Mouse (Mus musculus): ENCODE results near the gene Csrp3. TPM values are rescaled to one million over a fixed set of nuclear protein-coding genes. Genes with fewer than 3 reads are reported as not detected.
A peak's percentile ranks its signal among the peaks of the same experiment; 100 is the strongest.

Gene Csrp3
- total and polyA plus RNA-seq, 2 experiments from 2014 or later = 0.23 TPM; not detected in 1

DNA sequence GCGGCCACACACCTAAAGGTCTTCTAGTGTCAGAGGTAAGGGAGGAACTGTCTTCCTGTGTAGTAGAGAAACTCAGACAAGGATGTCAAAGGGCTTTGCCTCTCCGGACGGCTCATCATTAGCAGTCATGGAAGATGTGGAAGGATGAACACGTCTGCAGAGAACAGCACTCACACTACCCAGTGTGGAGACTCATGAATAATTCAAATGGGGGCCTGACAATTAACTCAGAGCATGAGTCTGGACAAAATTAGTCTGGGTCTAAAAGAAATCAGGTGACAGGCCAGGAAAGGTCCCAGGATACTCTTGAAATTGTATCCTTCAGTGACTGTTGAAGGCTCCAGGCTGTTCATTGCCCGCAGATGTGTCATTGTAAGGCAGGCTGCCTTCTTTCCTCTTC, 43.2 kb upstream of the Csrp3 start:
- H3K9ac ChIP-seq (replicated peaks; ENCODE audit: low read length, poor library complexity, severe bottlenecking) = no peak overlapping the region
- WGBS = 39% methylated on average over 5 of the region's 5 CpGs
- no peak overlapping the region for H3K4me2 ChIP-seq (ENCODE audit: low read depth, low read length, poor library complexity, severe bottlenecking)
- no peaks in the 10 kb centered on the region for H3K9me3 ChIP-seq (ENCODE audit: low read length)
- no peak for TF ChIP-seq CTCF (IDR thresholded peaks at IDR 0.05)
- no peak for ATAC-seq (ENCODE audit: low FRiP score)
- H3K4me1 ChIP-seq (ENCODE audit: insufficient read depth, low read length) = no peaks in the 10 kb centered on the region
- H3K36me3 ChIP-seq (ENCODE audit: insufficient read depth, low read length) = no peaks in the 10 kb centered on the region
- H3K4me3 ChIP-seq (ENCODE audit: low read depth, low read length) = no peak overlapping the region
- H3K27me3 ChIP-seq (ENCODE audit: insufficient read depth, low read length) = 0 out of 2 replicates have a peak, but pooled peaks cover 6% of the 10 kb centered on the region
- DNase-seq (ENCODE audit: low spot score) = no peak
- no peak overlapping the region for H3K27ac ChIP-seq (ENCODE audit: low read depth, low read length)

DNA sequence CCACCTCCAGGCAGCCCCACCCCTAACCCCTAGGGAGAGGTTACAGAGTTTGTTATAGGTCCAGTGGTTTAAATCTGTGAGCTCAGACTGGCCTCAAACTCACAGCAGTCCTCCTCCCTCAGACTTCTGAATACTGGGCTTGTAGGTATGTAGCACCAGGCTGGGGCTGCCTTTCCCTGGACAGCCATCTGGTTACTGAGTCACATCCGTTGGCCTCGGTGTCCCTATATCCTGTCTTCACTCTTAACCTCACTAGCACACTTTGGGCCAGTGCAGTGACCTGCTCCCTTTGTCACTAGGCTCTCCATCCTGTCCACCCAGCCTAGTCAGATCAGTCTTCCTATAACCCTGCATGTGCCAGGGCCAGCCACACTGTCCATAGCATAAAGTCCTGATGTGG, 40.9 kb upstream of the Csrp3 start:
- Histone ChIP-seq H3K9ac (replicated peaks; ENCODE audit: low read length, poor library complexity, severe bottlenecking) (no peak overlapping the region), H3K27ac (ENCODE audit: low read depth, low read length) (no peak overlapping the region), H3K4me1 (ENCODE audit: insufficient read depth, low read length) (no peaks in the 10 kb centered on the region), H3K4me3 (ENCODE audit: low read depth, low read length) (no peak overlapping the region), H3K4me2 (ENCODE audit: low read depth, low read length, poor library complexity, severe bottlenecking) (no peak overlapping the region), H3K27me3 (ENCODE audit: insufficient read depth, low read length) (peaks cover 19% of the 10 kb centered on the region; the same call in 1 of the 2 replicates), H3K36me3 (ENCODE audit: insufficient read depth, low read length) (no peaks in the 10 kb centered on the region), H3K9me3 (ENCODE audit: low read length) (no peaks in the 10 kb centered on the region)
- DNase-seq (ENCODE audit: low spot score) (no peak), ATAC-seq (ENCODE audit: low FRiP score) (no peak)
- WGBS = 77% methylated on average over 2 of the region's 2 CpGs
- no peak for TF ChIP-seq CTCF (IDR thresholded peaks at IDR 0.05)

DNA sequence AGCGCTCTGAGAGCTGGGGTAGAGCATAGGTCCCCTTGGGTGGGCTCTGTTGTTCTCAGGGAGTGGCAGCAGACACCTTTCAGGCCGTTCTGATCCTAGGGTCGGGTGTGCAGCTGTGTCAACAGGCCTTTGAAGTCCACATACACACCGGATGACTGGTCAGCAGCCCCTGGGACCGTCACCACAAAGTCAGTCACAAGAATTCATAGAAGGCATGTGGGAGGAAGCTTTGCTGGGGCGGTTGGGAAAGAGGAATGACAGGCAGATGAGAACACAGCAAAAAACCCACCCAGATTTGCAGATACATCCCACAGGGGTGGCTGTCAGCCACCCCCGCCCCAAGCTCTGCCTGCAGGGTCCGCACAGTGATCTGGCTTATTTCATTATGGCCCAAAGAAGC, 40.1 kb upstream of the Csrp3 start:
- H3K9ac ChIP-seq (replicated peaks; ENCODE audit: low read length, poor library complexity, severe bottlenecking) = no peak overlapping the region
- no peak overlapping the region for H3K4me2 ChIP-seq (ENCODE audit: low read depth, low read length, poor library complexity, severe bottlenecking)
- H3K27ac ChIP-seq (ENCODE audit: low read depth, low read length) = no peak overlapping the region
- TF ChIP-seq CTCF (IDR thresholded peaks at IDR 0.05) = no peak
- WGBS = 46% methylated on average over 8 of the region's 8 CpGs
- peaks cover 19% of the 10 kb centered on the region; the same call in 1 of the 2 replicates for H3K27me3 ChIP-seq (ENCODE audit: insufficient read depth, low read length)
- H3K9me3 ChIP-seq (ENCODE audit: low read length) = no peaks in the 10 kb centered on the region
- no peak for ATAC-seq (ENCODE audit: low FRiP score)
- no peak for DNase-seq (ENCODE audit: low spot score)
- H3K4me3 ChIP-seq (ENCODE audit: low read depth, low read length) = no peak overlapping the region
- no peaks in the 10 kb centered on the region for H3K36me3 ChIP-seq (ENCODE audit: insufficient read depth, low read length)
- H3K4me1 ChIP-seq (ENCODE audit: insufficient read depth, low read length) = no peaks in the 10 kb centered on the region

DNA sequence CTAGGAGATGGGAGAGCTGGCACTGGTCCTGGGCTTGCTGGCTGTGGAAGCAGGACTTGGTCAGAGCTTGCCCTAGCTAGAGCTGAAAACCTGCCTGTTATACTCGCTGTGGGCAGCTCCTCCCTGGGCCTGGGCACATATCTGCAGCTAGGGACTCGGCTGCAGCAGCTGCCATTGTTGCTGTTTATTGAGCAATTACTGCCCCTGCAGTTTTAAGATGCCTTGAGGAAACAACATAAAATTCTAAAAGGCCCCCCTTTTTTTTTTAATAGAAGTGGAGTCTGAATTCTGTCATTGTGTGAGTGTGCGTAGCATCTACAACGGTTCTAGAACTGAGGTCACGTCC, 36.4 kb upstream of the Csrp3 start:
- no peak for ATAC-seq (ENCODE audit: low FRiP score)
- WGBS = 80% methylated on average over 5 of the region's 5 CpGs
- H3K9ac ChIP-seq (replicated peaks; ENCODE audit: low read length, poor library complexity, severe bottlenecking) = no peak overlapping the region
- 0 out of 2 replicates have a peak, but pooled peaks cover 2% of the 10 kb centered on the region for H3K4me1 ChIP-seq (ENCODE audit: insufficient read depth, low read length)
- H3K9me3 ChIP-seq (ENCODE audit: low read length) = no peaks in the 10 kb centered on the region
- no peak for DNase-seq (ENCODE audit: low spot score)
- no peak overlapping the region for H3K4me2 ChIP-seq (ENCODE audit: low read depth, low read length, poor library complexity, severe bottlenecking)
- H3K4me3 ChIP-seq (ENCODE audit: low read depth, low read length) = no peak overlapping the region
- TF ChIP-seq CTCF (IDR thresholded peaks at IDR 0.05) = no peak
- no peaks in the 10 kb centered on the region for H3K36me3 ChIP-seq (ENCODE audit: insufficient read depth, low read length)
- H3K27ac ChIP-seq (ENCODE audit: low read depth, low read length) = no peak overlapping the region
- peaks cover 26% of the 10 kb centered on the region for H3K27me3 ChIP-seq (ENCODE audit: insufficient read depth, low read length)

DNA sequence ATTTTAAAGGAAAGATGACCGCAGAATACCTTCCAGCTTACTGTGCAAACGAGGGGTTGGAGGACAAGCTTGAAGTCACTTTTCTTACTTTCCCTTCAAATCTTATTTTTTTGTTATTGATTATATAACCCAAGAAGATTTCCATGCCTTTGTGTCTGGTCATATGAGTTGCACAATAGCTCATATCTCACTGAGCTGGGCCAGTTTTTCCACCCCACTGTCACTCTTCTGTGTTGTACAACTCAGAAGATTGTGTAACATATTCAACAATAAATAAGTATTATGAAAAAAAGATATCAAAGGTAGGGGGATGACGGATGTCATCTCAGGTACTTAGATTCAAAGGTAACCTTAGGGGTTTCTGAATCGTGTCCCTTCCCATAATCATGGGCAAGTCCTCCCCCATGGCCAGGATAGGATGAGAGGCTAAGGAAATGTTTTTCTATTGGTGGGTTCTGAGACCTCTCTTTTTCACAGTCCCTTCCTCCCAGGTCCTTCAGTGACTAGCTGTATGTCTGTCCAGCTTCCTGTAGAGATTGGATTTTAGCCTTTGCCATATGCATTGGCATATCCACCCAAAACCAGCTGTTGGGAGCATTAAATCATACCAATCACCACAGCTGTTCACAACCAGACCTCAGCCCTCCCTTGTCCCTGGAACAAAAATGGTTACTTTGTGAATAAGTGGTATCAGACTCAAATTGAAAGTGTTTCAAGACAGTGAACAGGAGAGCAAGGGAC, 35.9 kb upstream of the Csrp3 start:
- Histone ChIP-seq H3K4me1 (ENCODE audit: insufficient read depth, low read length) (0 out of 2 replicates have a peak, but pooled peaks cover 2% of the 10 kb centered on the region), H3K27me3 (ENCODE audit: insufficient read depth, low read length) (peaks cover 26% of the 10 kb centered on the region), H3K27ac (ENCODE audit: low read depth, low read length) (no peak overlapping the region), H3K36me3 (ENCODE audit: insufficient read depth, low read length) (no peaks in the 10 kb centered on the region), H3K4me2 (ENCODE audit: low read depth, low read length, poor library complexity, severe bottlenecking) (no peak overlapping the region), H3K9ac (replicated peaks; ENCODE audit: low read length, poor library complexity, severe bottlenecking) (no peak overlapping the region), H3K4me3 (ENCODE audit: low read depth, low read length) (no peak overlapping the region), H3K9me3 (ENCODE audit: low read length) (no peaks in the 10 kb centered on the region)
- 84% methylated on average over 4 of the region's 4 CpGs for WGBS
- DNase-seq (ENCODE audit: low spot score) (no peak), ATAC-seq (ENCODE audit: low FRiP score) (no peak)
- TF ChIP-seq CTCF (IDR thresholded peaks at IDR 0.05) = no peak

- whole genome bisulfite sequencing = 2% methylated on average over 28 of the region's 28 CpGs
Measured at GRCm38 (mm10) chr7:48881971-48882609, 34.3 kb upstream of the Csrp3 start.

More at GRCm38 (mm10) chr7:48881971-48882609, 34.3 kb upstream of the Csrp3 start:
- Histone ChIP-seq H3K9me3 (ENCODE audit: low read length) (no peaks in the 10 kb centered on the region), H3K9ac (replicated peaks; ENCODE audit: low read length, poor library complexity, severe bottlenecking) (no peak overlapping the region), H3K27ac (ENCODE audit: low read depth, low read length) (no peak overlapping the region), H3K4me2 (ENCODE audit: low read depth, low read length, poor library complexity, severe bottlenecking) (peak overlapping the region; percentile 100), H3K4me3 (ENCODE audit: low read depth, low read length) (peak overlapping the region; percentile 74; the same call in 1 of the 2 replicates), H3K36me3 (ENCODE audit: insufficient read depth, low read length) (no peaks in the 10 kb centered on the region), H3K4me1 (ENCODE audit: insufficient read depth, low read length) (0 out of 2 replicates have a peak, but pooled peaks cover 2% of the 10 kb centered on the region), H3K27me3 (ENCODE audit: insufficient read depth, low read length) (peaks cover 26% of the 10 kb centered on the region)
- no peak for ATAC-seq (ENCODE audit: low FRiP score)
- no peak for TF ChIP-seq CTCF (IDR thresholded peaks at IDR 0.05)
- DNase-seq (ENCODE audit: low spot score) = no peak
